Mouse (Mus musculus): ENCODE measurements around the gene Cmtm5.

DNA sequence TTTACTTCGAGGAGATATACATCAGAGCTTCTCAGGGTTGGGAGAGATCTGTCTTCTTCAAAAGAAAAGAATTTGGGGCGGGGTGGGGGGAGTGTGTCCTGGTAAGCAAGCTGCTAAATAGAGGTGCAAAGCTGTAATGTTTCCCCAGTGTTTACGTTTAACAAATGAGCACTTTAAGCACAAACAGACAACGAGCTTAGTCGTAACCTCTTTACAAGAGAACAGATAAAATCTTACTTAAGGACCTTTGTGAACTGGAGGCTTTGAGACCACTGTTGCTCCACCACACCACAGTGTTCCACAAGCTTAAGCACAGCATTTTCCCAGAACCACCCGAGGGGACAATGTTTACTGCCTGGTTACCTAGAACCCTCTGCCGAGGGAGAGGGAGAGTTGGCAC is 8.8 kb upstream of the Cmtm5 start:
- TF ChIP-seq CTCF (conservative IDR thresholded peaks at IDR 0.05; ENCODE audit: low read length), result no peak
- TF ChIP-seq POU5F1 (IDR thresholded peaks at IDR 0.05; ENCODE audit: borderline replicate concordance, low read length), result no peak
